Mouse (Mus musculus): Measurements from ENCODE around the gene Trim46. TPM values are rescaled to one million over a fixed set of nuclear protein-coding genes. Genes with fewer than 3 reads are reported as not detected.

Trim46 gene
- polyA plus RNA-seq, 1 experiment from 2014 or later, result 7.2 TPM

- H3K4me1 ChIP-seq, result peaks cover 6% of the 10 kb centered on the region
- 76% methylated on average over 2 of the region's 2 CpGs for WGBS
- no peaks in the 10 kb centered on the region for H3K27me3 ChIP-seq
- H3K27ac ChIP-seq, result no peak overlapping the region
- no peak for ATAC-seq (ENCODE audit: borderline replicate concordance, extremely low read depth, low FRiP score, low TSS enrichment)
- no peak overlapping the region for H3K9ac ChIP-seq
- H3K36me3 ChIP-seq, result peaks cover 48% of the 10 kb centered on the region
- no peaks in the 10 kb centered on the region for H3K9me3 ChIP-seq
- H3K4me2 ChIP-seq, result no peak overlapping the region
- H3K4me3 ChIP-seq, result no peak overlapping the region
Observed at GRCm38 (mm10) chr3:89206695-89207094, 39.4 kb downstream of the Trim46 start.

GRCm38 (mm10) chr3:89206079-89206478 lies 40.0 kb downstream of the Trim46 start:
- 85% methylated on average over 7 of the region's 7 CpGs for WGBS
- H3K4me1 ChIP-seq, result peaks cover 6% of the 10 kb centered on the region
- H3K9ac ChIP-seq, result no peak overlapping the region
- H3K36me3 ChIP-seq, result peaks cover 48% of the 10 kb centered on the region
- H3K27me3 ChIP-seq, result no peaks in the 10 kb centered on the region
- no peak overlapping the region for H3K27ac ChIP-seq
- H3K4me2 ChIP-seq, result no peak overlapping the region
- no peak for ATAC-seq (ENCODE audit: borderline replicate concordance, extremely low read depth, low FRiP score, low TSS enrichment)
- H3K9me3 ChIP-seq, result no peaks in the 10 kb centered on the region
- H3K4me3 ChIP-seq, result no peak overlapping the region

- H3K4me1 ChIP-seq, result peaks cover 6% of the 10 kb centered on the region
- H3K4me3 ChIP-seq, result peak overlapping the region; percentile 52
- H3K36me3 ChIP-seq, result peaks cover 27% of the 10 kb centered on the region
- no peaks in the 10 kb centered on the region for H3K9me3 ChIP-seq
- peak overlapping the region; percentile 64 for H3K4me2 ChIP-seq
- H3K27me3 ChIP-seq, result no peaks in the 10 kb centered on the region
- WGBS, result 33% methylated on average over 5 of the region's 5 CpGs
- no peak overlapping the region for H3K27ac ChIP-seq
- ATAC-seq (ENCODE audit: borderline replicate concordance, extremely low read depth, low FRiP score, low TSS enrichment), result no peak
- peak overlapping the region; percentile 37 for H3K9ac ChIP-seq
Observed at GRCm38 (mm10) chr3:89203142-89203514, 43.0 kb downstream of the Trim46 start.

- peak within 1 kb of the TSS; percentile 52 for H3K4me3 ChIP-seq
- peak within 1 kb of the TSS; percentile 64 for H3K4me2 ChIP-seq
- ATAC-seq (ENCODE audit: borderline replicate concordance, extremely low read depth, low FRiP score, low TSS enrichment), result peak; percentile 78
- no peaks in the 10 kb centered on the region for H3K9me3 ChIP-seq
- no peak within 1 kb of the TSS for H3K27ac ChIP-seq
- peak within 1 kb of the TSS; percentile 37 for H3K9ac ChIP-seq
- H3K36me3 ChIP-seq, result peaks cover 20% of the 10 kb centered on the region; the same call in 1 of the 2 replicates
- WGBS, result 22% methylated on average over 13 of the region's 13 CpGs
- peaks cover 6% of the 10 kb centered on the region for H3K4me1 ChIP-seq
- no peaks in the 10 kb centered on the region for H3K27me3 ChIP-seq
Observed at GRCm38 (mm10) chr3:89202253-89203141, 43.6 kb downstream of the Trim46 start, which contains the start of gene Gba. Gba (plus strand) TSS chr3:89202928.

GRCm38 (mm10) chr3:89199839-89200238 lies 46.3 kb downstream of the Trim46 start:
- no peaks in the 10 kb centered on the region for H3K9me3 ChIP-seq
- WGBS, result 72% methylated on average over 3 of the region's 3 CpGs
- H3K4me2 ChIP-seq, result no peak overlapping the region
- ATAC-seq (ENCODE audit: borderline replicate concordance, extremely low read depth, low FRiP score, low TSS enrichment), result no peak
- H3K9ac ChIP-seq, result no peak overlapping the region
- H3K4me3 ChIP-seq, result no peak overlapping the region
- no peaks in the 10 kb centered on the region for H3K36me3 ChIP-seq
- H3K4me1 ChIP-seq, result peaks cover 15% of the 10 kb centered on the region
- H3K27me3 ChIP-seq, result no peaks in the 10 kb centered on the region
- no peak overlapping the region for H3K27ac ChIP-seq

GRCm38 (mm10) chr3:89195979-89196877 lies 49.9 kb downstream of the Trim46 start:
- H3K9ac ChIP-seq, result peak overlapping the region; percentile 53
- no peaks in the 10 kb centered on the region for H3K9me3 ChIP-seq
- H3K36me3 ChIP-seq, result no peaks in the 10 kb centered on the region
- H3K4me2 ChIP-seq, result peak overlapping the region; percentile 62
- peak overlapping the region; percentile 66 for H3K27ac ChIP-seq
- 6% methylated on average over 33 of the region's 33 CpGs for WGBS
- ATAC-seq (ENCODE audit: borderline replicate concordance, extremely low read depth, low FRiP score, low TSS enrichment), result peak; percentile 96
- H3K27me3 ChIP-seq, result no peaks in the 10 kb centered on the region
- H3K4me3 ChIP-seq, result peak overlapping the region; percentile 43
- peaks cover 9% of the 10 kb centered on the region; the same call in 1 of the 2 replicates for H3K4me1 ChIP-seq

GRCm38 (mm10) chr3:89193853-89194252 lies 52.3 kb downstream of the Trim46 start:
- ATAC-seq (ENCODE audit: borderline replicate concordance, extremely low read depth, low FRiP score, low TSS enrichment), result no peak
- no peak overlapping the region for H3K4me3 ChIP-seq

GRCm38 (mm10) chr3:89193351-89193750 lies 52.8 kb downstream of the Trim46 start:
- 66% methylated on average over 1 of the region's 1 CpGs for WGBS

More at GRCm38 (mm10) chr3:89193853-89194252, 52.3 kb downstream of the Trim46 start:
- Histone ChIP-seq H3K4me1 (peaks cover 9% of the 10 kb centered on the region; the same call in 1 of the 2 replicates), H3K9ac (no peak overlapping the region), H3K36me3 (no peaks in the 10 kb centered on the region), H3K4me2 (no peak overlapping the region), H3K27ac (no peak overlapping the region), H3K9me3 (no peaks in the 10 kb centered on the region), H3K27me3 (no peaks in the 10 kb centered on the region)
- WGBS, result 89% methylated on average over 2 of the region's 2 CpGs

GRCm38 (mm10) chr3:89190436-89190835 lies 55.7 kb downstream of the Trim46 start:
- no peak for ATAC-seq (ENCODE audit: borderline replicate concordance, extremely low read depth, low FRiP score, low TSS enrichment)
- 70% methylated on average over 8 of the region's 8 CpGs for WGBS
- no peak overlapping the region for H3K27ac ChIP-seq

More at GRCm38 (mm10) chr3:89193351-89193750, 52.8 kb downstream of the Trim46 start:
- H3K36me3 ChIP-seq, result no peaks in the 10 kb centered on the region
- peaks cover 9% of the 10 kb centered on the region; the same call in 1 of the 2 replicates for H3K4me1 ChIP-seq
- no peak overlapping the region for H3K4me3 ChIP-seq
- H3K27ac ChIP-seq, result no peak overlapping the region
- no peak for ATAC-seq (ENCODE audit: borderline replicate concordance, extremely low read depth, low FRiP score, low TSS enrichment)
- H3K4me2 ChIP-seq, result no peak overlapping the region
- no peaks in the 10 kb centered on the region for H3K9me3 ChIP-seq
- no peaks in the 10 kb centered on the region for H3K27me3 ChIP-seq
- H3K9ac ChIP-seq, result no peak overlapping the region

GRCm38 (mm10) chr3:89188478-89188875 lies 57.6 kb downstream of the Trim46 start:
- H3K27me3 ChIP-seq, result no peaks in the 10 kb centered on the region
- no peaks in the 10 kb centered on the region for H3K36me3 ChIP-seq
- no peak overlapping the region for H3K4me2 ChIP-seq
- 73% methylated on average over 12 of the region's 12 CpGs for WGBS
- no peak overlapping the region for H3K9ac ChIP-seq
- H3K27ac ChIP-seq, result no peak overlapping the region
- no peak overlapping the region for H3K4me3 ChIP-seq
- ATAC-seq (ENCODE audit: borderline replicate concordance, extremely low read depth, low FRiP score, low TSS enrichment), result no peak
- H3K9me3 ChIP-seq, result no peaks in the 10 kb centered on the region
- H3K4me1 ChIP-seq, result peaks cover 11% of the 10 kb centered on the region

More at GRCm38 (mm10) chr3:89190436-89190835, 55.7 kb downstream of the Trim46 start:
- no peak overlapping the region for H3K4me2 ChIP-seq
- H3K9me3 ChIP-seq, result no peaks in the 10 kb centered on the region
- no peaks in the 10 kb centered on the region for H3K36me3 ChIP-seq
- no peak overlapping the region for H3K4me3 ChIP-seq
- no peaks in the 10 kb centered on the region for H3K4me1 ChIP-seq
- no peaks in the 10 kb centered on the region for H3K27me3 ChIP-seq
- no peak overlapping the region for H3K9ac ChIP-seq

- H3K4me2 ChIP-seq, result no peak overlapping the region
- no peak overlapping the region for H3K4me3 ChIP-seq
- no peaks in the 10 kb centered on the region for H3K27me3 ChIP-seq
- no peak for ATAC-seq (ENCODE audit: borderline replicate concordance, extremely low read depth, low FRiP score, low TSS enrichment)
- H3K27ac ChIP-seq, result no peak overlapping the region
- WGBS, result 78% methylated on average over 18 of the region's 18 CpGs
- H3K36me3 ChIP-seq, result no peaks in the 10 kb centered on the region
- H3K9me3 ChIP-seq, result no peaks in the 10 kb centered on the region
- peaks cover 13% of the 10 kb centered on the region for H3K4me1 ChIP-seq
- H3K9ac ChIP-seq, result no peak overlapping the region
Observed at GRCm38 (mm10) chr3:89187690-89188477, 58.2 kb downstream of the Trim46 start.
